Mouse (Mus musculus) forebrain, postnatal 0 days (tissue): ENCODE measurements around the gene Dtx4. TPM values are rescaled to one million over a fixed set of nuclear protein-coding genes. Genes with fewer than 3 reads are reported as not detected.

ENCODE experiments used
- ATAC-seq: fragments of 200-750 bp; cut with Nextera tagmentation; 2 replicates; pipeline ENCODE4 v1.8.0; 2017; ENCODE audit warnings: mild to moderate bottlenecking, moderate library complexity
- DNase-seq: peaks from one replicate; pipeline ENCODE4 v3.0.0-alpha.2; 2015
- H3K27ac ChIP-seq: fragments of 300-500 bp; sonication (generic); 2 replicates; pipeline ENCODE4 v1.5.1; 2014; ENCODE audit warnings: low read depth, mild to moderate bottlenecking, antibody characterized with exemption, low read length, moderate library complexity, mixed read lengths
- H3K27me3 ChIP-seq: fragments of 300-500 bp; sonication (generic); 2 replicates; pipeline ENCODE4 v1.6.1; 2014; ENCODE audit warnings: mild to moderate bottlenecking, low read length, mixed read lengths; ENCODE audit not compliant: insufficient read depth
- H3K36me3 ChIP-seq: fragments of 300-500 bp; sonication (generic); 2 replicates; pipeline ENCODE4 v1.6.1; 2014; ENCODE audit warnings: mild to moderate bottlenecking, moderate library complexity; ENCODE audit not compliant: insufficient read depth
- H3K4me1 ChIP-seq: fragments of 300-500 bp; sonication (generic); 2 replicates; pipeline ENCODE4 v1.6.1; 2014; ENCODE audit warnings: antibody characterized with exemption; ENCODE audit not compliant: insufficient read depth
- H3K4me2 ChIP-seq: fragments of 300-500 bp; sonication (generic); 2 replicates; pipeline ENCODE4 v1.6.1; 2014; ENCODE audit warnings: low read depth, mild to moderate bottlenecking, moderate library complexity
- H3K4me3 ChIP-seq: fragments of 300-500 bp; sonication (generic); 2 replicates; pipeline ENCODE4 v1.5.1; 2014; ENCODE audit warnings: low read depth, low read length, mixed read lengths
- H3K9ac ChIP-seq: fragments of 300-500 bp; sonication (generic); 2 replicates; pipeline ENCODE4 v1.6.1; 2014; ENCODE audit warnings: mild to moderate bottlenecking
- H3K9me3 ChIP-seq: fragments of 300-500 bp; sonication (generic); 2 replicates; pipeline ENCODE4 v1.6.1; 2016; ENCODE audit warnings: low read length
- CTCF ChIP-seq: sonication (generic); IDR thresholded peaks from 2 replicates; pipeline ENCODE4 v1.5.1; 2016; ENCODE audit warnings: antibody characterized with exemption, control low read depth, low read depth
- WGBS: fragments of 180-500 bp; shearing (Covaris S2); extraction: QIAGEN DNeasy Blood & Tissue Kit; methylation state at CpG from one replicate; pipeline ENCODE4 v1.1.7; 2014; 5-methylcytosine and 5-hydroxymethylcytosine counted together
- polyA plus RNA-seq: library from polyadenylated mRNA; unstranded; fragments of >200 nt; fragmentation: Nextera tagmentation; extraction: Ambion mirVana; gene quantifications from 2 replicates; pipeline ENCODE4 v1.2.1, GENCODE M21; 2015
- total RNA-seq: library from RNA; depleted of rRNA; stranded (reverse); fragments of >200 nt; gene quantifications from 2 replicates; pipeline ENCODE4 v1.2.3, GENCODE M21; 2014

The Dtx4 gene
- total and polyA plus RNA-seq, 2 experiments from 2014 or later = 20.6 to 48.8 TPM

GRCm38 (mm10) chr19:12488205-12488966, 12.9 kb downstream of the Dtx4 start:
- Histone ChIP-seq H3K27ac (0 out of 2 replicates have a peak overlapping the region, but pooled peaks have one; percentile 1), H3K27me3 (no peaks in the 10 kb centered on the region), H3K9me3 (no peaks in the 10 kb centered on the region), H3K4me2 (no peak overlapping the region), H3K4me3 (no peak overlapping the region), H3K36me3 (peaks cover 59% of the 10 kb centered on the region), H3K9ac (no peak overlapping the region), H3K4me1 (peaks cover under 1% of the 10 kb centered on the region; the same call in 1 of the 2 replicates)
- no peak for DNase-seq
- peak; percentile 77 for TF ChIP-seq CTCF
- 13% methylated on average over 9 of the region's 9 CpGs for WGBS
- peak; percentile 53 for ATAC-seq

- H3K4me1 ChIP-seq = no peaks in the 10 kb centered on the region
- DNase-seq (no peak), ATAC-seq (no peak)
- TF ChIP-seq CTCF = no peak
- no peak overlapping the region for H3K9ac ChIP-seq
- 84% methylated on average over 12 of the region's 12 CpGs for WGBS
- H3K27me3 ChIP-seq = no peaks in the 10 kb centered on the region
- no peak overlapping the region for H3K4me3 ChIP-seq
- peaks cover 66% of the 10 kb centered on the region for H3K36me3 ChIP-seq
- no peaks in the 10 kb centered on the region for H3K9me3 ChIP-seq
- no peak overlapping the region for H3K4me2 ChIP-seq
- H3K27ac ChIP-seq = no peak overlapping the region
These were observed 13.6 kb downstream of the Dtx4 start for GRCm38 (mm10) chr19:12487511-12488204.

DNA sequence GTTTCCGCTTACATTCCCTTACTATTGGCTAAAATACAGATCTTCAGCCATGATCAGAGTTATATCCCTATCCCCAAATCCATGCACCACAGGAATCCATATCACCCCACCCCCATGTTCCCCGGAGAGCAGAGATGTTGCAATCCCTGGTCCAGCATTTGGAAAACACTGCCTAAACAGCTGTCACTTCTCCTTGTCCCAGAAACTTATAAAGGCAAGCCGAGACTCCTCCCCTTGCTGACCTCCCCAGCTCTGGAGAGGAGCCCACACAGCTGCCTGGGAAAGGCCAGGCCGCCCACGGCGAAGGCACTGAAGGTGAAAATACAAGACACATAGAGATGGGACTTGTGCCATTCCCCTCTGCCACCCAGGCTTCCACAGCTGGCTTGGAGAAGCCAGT, 14.4 kb downstream of the Dtx4 start:
- Histone ChIP-seq H3K9ac (no peak overlapping the region), H3K4me3 (no peak overlapping the region), H3K36me3 (peaks cover 70% of the 10 kb centered on the region), H3K27ac (no peak overlapping the region), H3K9me3 (no peaks in the 10 kb centered on the region), H3K4me2 (no peak overlapping the region), H3K27me3 (no peaks in the 10 kb centered on the region), H3K4me1 (no peaks in the 10 kb centered on the region)
- no peak for TF ChIP-seq CTCF
- ATAC-seq = no peak
- 85% methylated on average over 6 of the region's 6 CpGs for WGBS
- DNase-seq = no peak

DNA sequence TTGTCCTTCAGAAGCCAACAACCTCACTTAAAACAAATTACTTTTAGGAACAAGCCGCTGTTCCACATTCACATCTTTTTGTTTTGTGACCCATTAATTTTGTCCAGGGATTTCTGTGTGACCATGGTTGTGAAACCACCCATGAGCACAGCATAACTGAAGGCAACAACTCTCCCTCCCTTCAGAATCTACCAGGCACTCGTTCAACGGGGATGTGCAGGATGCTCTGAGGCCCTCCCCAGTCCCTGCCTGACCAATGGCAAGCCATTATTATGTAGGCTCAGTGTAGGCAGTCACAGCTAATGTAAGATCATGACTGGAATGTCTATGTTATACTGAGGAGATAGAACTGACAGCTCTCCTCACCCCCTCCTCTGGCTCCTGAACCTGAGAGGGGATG, 15.6 kb downstream of the Dtx4 start:
- no peak overlapping the region for H3K9ac ChIP-seq
- WGBS = 70% methylated on average over 3 of the region's 3 CpGs
- peaks cover 70% of the 10 kb centered on the region for H3K36me3 ChIP-seq
- H3K4me1 ChIP-seq = no peaks in the 10 kb centered on the region
- no peaks in the 10 kb centered on the region for H3K9me3 ChIP-seq
- DNase-seq = no peak
- H3K27me3 ChIP-seq = no peaks in the 10 kb centered on the region
- ATAC-seq = no peak
- H3K4me2 ChIP-seq = no peak overlapping the region
- H3K4me3 ChIP-seq = no peak overlapping the region
- TF ChIP-seq CTCF = no peak
- H3K27ac ChIP-seq = no peak overlapping the region

- H3K27me3 ChIP-seq = no peaks in the 10 kb centered on the region
- H3K27ac ChIP-seq = no peak overlapping the region
- no peak for TF ChIP-seq CTCF
- H3K9ac ChIP-seq = no peak overlapping the region
- peaks cover 70% of the 10 kb centered on the region for H3K36me3 ChIP-seq
- H3K9me3 ChIP-seq = no peaks in the 10 kb centered on the region
- 87% methylated on average over 13 of the region's 13 CpGs for WGBS
- ATAC-seq (no peak), DNase-seq (no peak)
- no peak overlapping the region for H3K4me2 ChIP-seq
- H3K4me1 ChIP-seq = no peaks in the 10 kb centered on the region
- no peak overlapping the region for H3K4me3 ChIP-seq
These were observed 16.0 kb downstream of the Dtx4 start for GRCm38 (mm10) chr19:12485223-12485622.

GRCm38 (mm10) chr19:12484210-12484609, 17.0 kb downstream of the Dtx4 start:
- ATAC-seq (no peak), DNase-seq (no peak)
- no peaks in the 10 kb centered on the region for H3K4me1 ChIP-seq
- no peaks in the 10 kb centered on the region for H3K27me3 ChIP-seq
- no peak overlapping the region for H3K4me3 ChIP-seq
- TF ChIP-seq CTCF = no peak
- peaks cover 71% of the 10 kb centered on the region for H3K36me3 ChIP-seq
- H3K27ac ChIP-seq = peak overlapping the region; percentile 29; the same call in 1 of the 2 replicates
- no peak overlapping the region for H3K4me2 ChIP-seq
- WGBS = 45% methylated on average over 4 of the region's 4 CpGs
- no peaks in the 10 kb centered on the region for H3K9me3 ChIP-seq
- H3K9ac ChIP-seq = no peak overlapping the region

DNA sequence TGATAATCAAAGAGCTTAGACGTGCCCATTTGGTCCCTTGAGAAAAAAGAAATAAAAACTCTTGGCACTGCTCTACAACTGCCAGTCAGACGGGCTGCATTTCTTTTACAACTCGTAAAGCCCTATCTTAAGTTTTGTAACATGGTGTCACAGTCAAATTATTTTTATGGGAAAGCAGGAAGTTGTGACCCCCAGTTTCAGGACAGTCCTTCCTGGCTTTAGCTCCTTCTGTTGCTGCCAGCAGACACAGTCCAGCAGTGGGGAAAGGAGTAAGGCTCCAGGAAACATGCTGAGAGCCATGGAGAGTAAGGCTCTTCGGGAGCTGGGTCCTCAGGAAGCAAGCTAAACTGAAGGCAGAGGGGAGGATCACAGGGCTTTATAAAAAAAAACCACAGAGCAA, 17.5 kb downstream of the Dtx4 start:
- H3K36me3 ChIP-seq = peaks cover 75% of the 10 kb centered on the region
- H3K27me3 ChIP-seq = no peaks in the 10 kb centered on the region
- no peaks in the 10 kb centered on the region for H3K4me1 ChIP-seq
- DNase-seq (no peak), ATAC-seq (no peak)
- H3K4me2 ChIP-seq = no peak overlapping the region
- H3K9me3 ChIP-seq = no peaks in the 10 kb centered on the region
- no peak for TF ChIP-seq CTCF
- no peak overlapping the region for H3K9ac ChIP-seq
- 47% methylated on average over 4 of the region's 4 CpGs for WGBS
- H3K27ac ChIP-seq = peak overlapping the region; percentile 29; the same call in 1 of the 2 replicates
- no peak overlapping the region for H3K4me3 ChIP-seq
